Mouse (Mus musculus) limb, embryonic 10.5 days (tissue): ENCODE data around the gene Noto. TPM values are rescaled to one million over a fixed set of nuclear protein-coding genes. Genes with fewer than 3 reads are reported as not detected.
A peak's percentile ranks its signal among the peaks of the same experiment; 100 is the strongest.

Experiments used
- DNase-seq: peaks from one replicate; pipeline ENCODE4 v3.0.0-alpha.2; 2017; ENCODE audit warnings: low spot score
- H3K27ac ChIP-seq: fragments of 300-500 bp; sonication (generic); 2 replicates; pipeline ENCODE4 v1.5.1; 2016; ENCODE audit warnings: mild to moderate bottlenecking
- H3K27me3 ChIP-seq: fragments of 300-500 bp; sonication (generic); 2 replicates; pipeline ENCODE4 v1.6.1; 2016; ENCODE audit warnings: low read depth, mild to moderate bottlenecking; ENCODE audit not compliant: poor library complexity, severe bottlenecking
- H3K36me3 ChIP-seq: fragments of 300-500 bp; sonication (generic); 2 replicates; pipeline ENCODE4 v1.6.1; 2016; ENCODE audit warnings: mild to moderate bottlenecking, moderate library complexity
- H3K4me1 ChIP-seq: fragments of 300-500 bp; sonication (generic); 2 replicates; pipeline ENCODE4 v1.6.1; 2016
- H3K4me3 ChIP-seq: fragments of 300-500 bp; sonication (generic); 2 replicates; pipeline ENCODE4 v1.5.1; 2016; ENCODE audit warnings: mild to moderate bottlenecking, moderate library complexity
- H3K9me3 ChIP-seq: fragments of 300-500 bp; sonication (generic); replicated peaks from 2 replicates; pipeline ENCODE4 v1.6.1; 2016; ENCODE audit warnings: mild to moderate bottlenecking
- WGBS: fragments of 180-500 bp; shearing (Covaris S2); methylation state at CpG from one replicate; pipeline ENCODE4 v1.1.7; 2016; 5-methylcytosine and 5-hydroxymethylcytosine counted together
- polyA plus RNA-seq: library from polyadenylated mRNA; unstranded; fragments of >200 nt; fragmentation: Nextera tagmentation; extraction: Ambion mirVana; gene quantifications from 2 replicates; pipeline ENCODE4 v1.2.1, GENCODE M21; 2016

Noto gene
- polyA plus RNA-seq, 1 experiment from 2014 or later: not detected

GRCm38 (mm10) chr6:85465381-85465780 is 41.7 kb downstream of the Noto start:
- no peaks in the 10 kb centered on the region for H3K27me3 ChIP-seq
- no peak overlapping the region for H3K27ac ChIP-seq
- H3K36me3 ChIP-seq: peaks cover 97% of the 10 kb centered on the region
- H3K4me1 ChIP-seq: no peaks in the 10 kb centered on the region
- no peak for DNase-seq
- H3K9me3 ChIP-seq: no peaks in the 10 kb centered on the region
- no peak overlapping the region for H3K4me3 ChIP-seq

DNA sequence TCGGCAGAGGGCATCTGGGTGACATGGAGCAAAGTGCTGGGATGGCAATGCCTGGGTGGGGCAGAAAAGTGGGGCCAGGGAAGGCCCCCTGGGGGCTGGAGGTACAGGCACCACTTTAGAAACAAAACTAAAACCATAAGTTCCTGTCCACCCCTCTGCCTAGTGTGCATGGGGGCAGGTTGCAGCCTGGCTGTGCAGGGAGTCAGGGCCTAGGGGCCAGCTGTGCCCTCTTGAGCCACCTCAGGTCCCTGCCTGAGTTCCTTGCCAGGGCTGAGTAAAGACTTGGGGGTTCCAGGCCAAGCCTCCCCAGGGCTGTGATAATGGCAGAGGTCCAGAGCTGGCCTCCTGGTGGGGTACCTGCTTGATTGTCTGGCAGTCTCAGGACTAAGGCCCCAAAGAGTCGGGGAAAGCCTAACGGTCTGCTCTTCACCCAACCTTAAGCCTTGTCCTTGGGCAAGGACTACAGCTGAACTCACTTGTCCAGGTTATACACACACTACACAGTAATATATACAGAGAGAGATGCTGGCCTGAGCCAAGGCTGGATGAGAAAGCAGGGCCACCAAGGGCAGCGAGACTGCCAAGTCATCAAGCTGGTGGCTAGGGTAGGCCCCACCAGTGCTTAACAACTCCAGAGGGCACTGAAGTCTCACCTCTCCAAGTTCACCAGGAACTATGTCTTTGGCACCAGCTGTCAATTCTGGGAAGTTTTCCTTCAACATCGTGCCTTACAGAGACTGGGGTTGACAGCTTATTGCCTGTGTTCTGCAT is 46.2 kb downstream of the Noto start:
- H3K9me3 ChIP-seq: no peaks in the 10 kb centered on the region
- 0 out of 2 replicates have a peak, but pooled peaks cover 21% of the 10 kb centered on the region for H3K27me3 ChIP-seq
- H3K4me1 ChIP-seq: peaks cover 8% of the 10 kb centered on the region; the same call in 1 of the 2 replicates
- no peak overlapping the region for H3K4me3 ChIP-seq
- no peak for DNase-seq
- no peak overlapping the region for H3K27ac ChIP-seq
- 80% methylated on average over 5 of the region's 5 CpGs for WGBS
- H3K36me3 ChIP-seq: peaks cover 53% of the 10 kb centered on the region

DNA sequence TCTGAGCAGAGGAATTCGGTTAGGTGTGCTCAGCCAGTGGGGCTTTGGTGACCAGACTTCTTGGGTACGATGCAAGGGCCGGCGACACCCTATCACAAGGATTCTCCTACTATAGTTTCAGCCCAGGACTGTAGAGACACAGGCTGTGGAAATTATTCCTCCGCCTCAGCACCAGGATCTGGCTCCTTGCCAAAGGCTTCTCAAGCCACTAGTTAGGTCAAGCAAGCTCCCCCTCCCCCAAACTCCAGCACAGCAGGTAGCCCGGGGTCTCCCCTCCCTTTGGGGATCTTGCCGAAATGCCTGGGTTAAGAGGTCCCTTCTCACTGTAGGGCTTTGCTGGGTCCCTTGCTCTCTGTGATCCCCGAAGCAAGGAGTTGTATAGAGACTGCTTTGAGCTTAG is 48.3 kb downstream of the Noto start:
- no peaks in the 10 kb centered on the region for H3K9me3 ChIP-seq
- peaks cover 35% of the 10 kb centered on the region for H3K36me3 ChIP-seq
- H3K27ac ChIP-seq: no peak overlapping the region
- H3K27me3 ChIP-seq: peaks cover 27% of the 10 kb centered on the region; the same call in 1 of the 2 replicates
- no peak overlapping the region for H3K4me3 ChIP-seq
- H3K4me1 ChIP-seq: peaks cover 16% of the 10 kb centered on the region
- WGBS: 67% methylated on average over 8 of the region's 8 CpGs
- DNase-seq: no peak

DNA sequence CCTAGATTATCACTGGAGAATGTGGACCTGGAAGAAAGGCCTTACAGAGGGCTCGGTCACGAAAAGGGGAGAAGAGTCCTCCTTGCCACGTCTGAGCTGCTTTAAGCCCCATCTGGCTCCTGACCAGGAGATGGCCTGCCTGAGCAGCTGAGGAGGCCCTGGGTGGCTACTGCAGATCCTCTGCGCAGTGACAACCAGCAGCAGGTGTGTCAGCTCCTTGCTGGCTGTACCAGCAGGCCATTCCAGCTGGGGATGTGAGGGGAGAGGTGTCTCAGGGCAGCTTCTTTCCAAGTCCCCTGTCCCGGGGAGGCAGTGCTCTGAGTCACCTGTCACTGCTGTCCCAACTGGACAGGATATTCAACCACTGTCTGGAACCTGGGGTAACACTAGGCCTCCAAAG is 48.9 kb downstream of the Noto start:
- no peak for DNase-seq
- no peak overlapping the region for H3K4me3 ChIP-seq
- H3K27ac ChIP-seq: no peak overlapping the region
- WGBS: 58% methylated on average over 5 of the region's 5 CpGs
- peaks cover 22% of the 10 kb centered on the region for H3K4me1 ChIP-seq
- peaks cover 30% of the 10 kb centered on the region for H3K27me3 ChIP-seq
- H3K36me3 ChIP-seq: peaks cover 30% of the 10 kb centered on the region
- H3K9me3 ChIP-seq: no peaks in the 10 kb centered on the region

GRCm38 (mm10) chr6:85475581-85475980 is 51.9 kb downstream of the Noto start:
- no peaks in the 10 kb centered on the region for H3K9me3 ChIP-seq
- H3K27me3 ChIP-seq: peaks cover 60% of the 10 kb centered on the region
- 82% methylated on average over 3 of the region's 3 CpGs for WGBS
- H3K27ac ChIP-seq: no peak overlapping the region
- H3K4me1 ChIP-seq: peaks cover 33% of the 10 kb centered on the region
- no peak overlapping the region for H3K4me3 ChIP-seq
- DNase-seq: no peak
- peaks cover 11% of the 10 kb centered on the region; the same call in 1 of the 2 replicates for H3K36me3 ChIP-seq

GRCm38 (mm10) chr6:85477366-85477917 is 53.8 kb downstream of the Noto start:
- Histone ChIP-seq H3K36me3 (peaks cover 13% of the 10 kb centered on the region; the same call in 1 of the 2 replicates), H3K27me3 (peaks cover 71% of the 10 kb centered on the region), H3K27ac (peak overlapping the region; percentile 17; the same call in 1 of the 2 replicates), H3K4me1 (peaks cover 28% of the 10 kb centered on the region), H3K4me3 (no peak overlapping the region), H3K9me3 (no peaks in the 10 kb centered on the region)
- peak; percentile 77 for DNase-seq
- WGBS: 35% methylated on average over 10 of the region's 10 CpGs

DNA sequence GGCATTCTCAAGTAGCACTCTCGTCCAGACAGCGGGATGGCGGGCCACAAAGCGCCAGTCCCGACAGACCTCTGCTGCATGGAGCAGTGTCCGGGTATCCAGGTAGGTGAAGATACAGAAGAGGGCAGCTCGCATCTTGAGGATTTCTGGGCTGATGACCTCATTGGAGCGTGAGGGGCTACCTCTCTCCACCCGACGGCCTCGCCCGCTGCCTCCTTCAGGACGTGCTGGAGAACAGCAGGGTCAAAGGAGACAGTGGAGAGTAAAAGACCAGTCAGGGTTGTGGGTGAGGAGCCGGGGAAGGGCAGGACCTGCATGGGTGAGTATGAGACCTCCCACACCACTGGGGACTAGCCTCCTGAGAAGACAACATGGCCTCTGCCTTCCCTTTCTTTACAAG is 54.7 kb downstream of the Noto start:
- WGBS: 39% methylated on average over 14 of the region's 14 CpGs
- Histone ChIP-seq H3K27me3 (peaks cover 75% of the 10 kb centered on the region), H3K27ac (peak overlapping the region; percentile 14; the same call in 1 of the 2 replicates), H3K36me3 (peaks cover 13% of the 10 kb centered on the region; the same call in 1 of the 2 replicates), H3K4me1 (peaks cover 28% of the 10 kb centered on the region), H3K4me3 (no peak overlapping the region), H3K9me3 (no peaks in the 10 kb centered on the region)
- no peak for DNase-seq

Other genes with a start within 250 kb of the Noto start
- 1.8 and 3.9 TPM in 2 replicates for gene Emx1, start 236.4 kb upstream of the Noto start, polyA plus RNA-seq
- gene Sfxn5, start 90.5 kb upstream of the Noto start, polyA plus RNA-seq: 6.4 and 6.5 TPM in 2 replicates
- 3.2 and 4.3 TPM in 2 replicates for gene Rab11fip5, start 49.3 kb upstream of the Noto start, polyA plus RNA-seq
- 88.0 and 104 TPM in 2 replicates for gene Smyd5, start 8.1 kb downstream of the Noto start, polyA plus RNA-seq
- gene Cct7, start 27.6 kb downstream of the Noto start, polyA plus RNA-seq: 778 and 852 TPM in 2 replicates
- 23.3 and 29.0 TPM in 2 replicates for gene Pradc1, start 28.1 kb downstream of the Noto start, polyA plus RNA-seq
- 0.87 and 2.0 TPM in 2 replicates for gene Fbxo41, start 79.1 kb downstream of the Noto start, polyA plus RNA-seq
- gene Egr4, start 89.7 kb downstream of the Noto start, polyA plus RNA-seq: not detected in 2 replicates
- gene Alms1, start 163.6 kb downstream of the Noto start, polyA plus RNA-seq: 8.9 and 11.3 TPM in 2 replicates